Mouse (Mus musculus) G1E (cell line): ENCODE measurements around the gene Itga11. TPM values are rescaled to one million over a fixed set of nuclear protein-coding genes. Genes with fewer than 3 reads are reported as not detected.
A peak's percentile ranks its signal among the peaks of the same experiment; 100 is the strongest.

ENCODE experiments used
- ATAC-seq: 2 replicates; pipeline ENCODE4 v1.8.0; 2016; ENCODE audit warnings: mild to moderate bottlenecking; ENCODE audit not compliant: insufficient number of reproducible peaks, poor library complexity, low FRiP score, severe bottlenecking; ENCODE audit errors: extremely low read depth
- DNase-seq: peaks from one replicate; pipeline ENCODE4 v3.0.0; 2012; ENCODE audit warnings: low spot score
- H3K27me3 ChIP-seq: 2 replicates; pipeline ENCODE4 v1.6.1; 2012; ENCODE audit warnings: mild to moderate bottlenecking, low read length, inconsistent platforms; ENCODE audit not compliant: insufficient read depth
- H3K36me3 ChIP-seq: replicated peaks from 2 replicates; pipeline ENCODE3; 2012; ENCODE audit warnings: mild to moderate bottlenecking, inconsistent platforms
- H3K4me1 ChIP-seq: 2 replicates; pipeline ENCODE4 v1.6.1; 2012; ENCODE audit warnings: low read depth, low read length, inconsistent platforms, mixed read lengths; ENCODE audit not compliant: insufficient read depth
- H3K4me3 ChIP-seq: 2 replicates; pipeline ENCODE4 v1.5.1; 2012; ENCODE audit warnings: low read depth, mild to moderate bottlenecking, inconsistent platforms, low read length, moderate library complexity, mixed read lengths
- H3K9me3 ChIP-seq: replicated peaks from 2 replicates; pipeline ENCODE4 v1.6.1; 2012; ENCODE audit warnings: inconsistent platforms
- CTCF ChIP-seq: IDR thresholded peaks from 2 replicates; pipeline ENCODE4 v1.5.1; 2012; ENCODE audit warnings: low read depth, low read length, inconsistent platforms, mixed read lengths
- GATA1 ChIP-seq: IDR thresholded peaks from 2 replicates; pipeline ENCODE4 v1.6.1; 2012; ENCODE audit warnings: borderline replicate concordance, low read length, inconsistent platforms, mixed read lengths
- GATA2 ChIP-seq: IDR thresholded peaks from 2 replicates; pipeline ENCODE4 v1.6.1; 2012; ENCODE audit warnings: low read depth, low read length, inconsistent platforms, borderline replicate concordance
- POLR2AphosphoS5 ChIP-seq: IDR thresholded peaks from 2 replicates; pipeline ENCODE4 v1.6.1; 2012; ENCODE audit warnings: low read depth, low read length, inconsistent platforms; ENCODE audit not compliant: insufficient replicate concordance
- TAL1 ChIP-seq: conservative IDR thresholded peaks from 2 replicates; pipeline ENCODE4 v1.6.1; 2012; ENCODE audit warnings: low read depth, low read length, inconsistent platforms, mixed read lengths
- polyA plus RNA-seq: library from polyadenylated mRNA; stranded (reverse); fragments of >175 nt; gene quantifications from 2 replicates; pipeline ENCODE4 v1.2.3, GENCODE M21; 2012
- total RNA-seq, 2 experiments: library from RNA; stranded (forward) in 1 of 2; stranded (reverse) in 1 of 2; fragments of 200-1000 nt in 1 of 2; fragments of >200 nt in 1 of 2; fragmentation: Nextera tagmentation in 1 of 2; gene quantifications; 2 replicates each; pipeline ENCODE4 v1.2.3; 2014 to 2017

Itga11 gene
- total and polyA plus RNA-seq, 3 experiments, result not detected

GRCm38 (mm10) chr9:62744558-62745275 is 67.1 kb downstream of the Itga11 start:
- TF ChIP-seq POLR2AphosphoS5, result no peak
- peak; percentile 63 for TF ChIP-seq CTCF
- no peak for TF ChIP-seq GATA1
- TF ChIP-seq TAL1, result no peak
- no peak for TF ChIP-seq GATA2
- H3K27me3 ChIP-seq, result peaks cover 31% of the 10 kb centered on the region
- no peak for ATAC-seq

GRCm38 (mm10) chr9:62746646-62747045 is 69.0 kb downstream of the Itga11 start:
- peaks cover 35% of the 10 kb centered on the region for H3K27me3 ChIP-seq
- no peak for ATAC-seq

More at GRCm38 (mm10) chr9:62744558-62745275, 67.1 kb downstream of the Itga11 start:
- peak; percentile 58 for DNase-seq
- Histone ChIP-seq H3K36me3 (no peaks in the 10 kb centered on the region), H3K4me3 (no peak overlapping the region), H3K9me3 (peaks cover 5% of the 10 kb centered on the region; the same call in 1 of the 2 replicates), H3K4me1 (no peaks in the 10 kb centered on the region)

GRCm38 (mm10) chr9:62749666-62750065 is 72.0 kb downstream of the Itga11 start:
- ATAC-seq, result no peak
- H3K9me3 ChIP-seq, result peaks cover 5% of the 10 kb centered on the region; the same call in 1 of the 2 replicates

More at GRCm38 (mm10) chr9:62746646-62747045, 69.0 kb downstream of the Itga11 start:
- no peak for TF ChIP-seq POLR2AphosphoS5
- DNase-seq, result no peak
- no peaks in the 10 kb centered on the region for H3K36me3 ChIP-seq
- H3K4me3 ChIP-seq, result no peak overlapping the region
- H3K9me3 ChIP-seq, result peaks cover 5% of the 10 kb centered on the region; the same call in 1 of the 2 replicates
- no peaks in the 10 kb centered on the region for H3K4me1 ChIP-seq

GRCm38 (mm10) chr9:62750381-62750780 is 72.8 kb downstream of the Itga11 start:
- DNase-seq (no peak), ATAC-seq (no peak)
- Histone ChIP-seq H3K27me3 (peaks cover 37% of the 10 kb centered on the region), H3K9me3 (peaks cover 5% of the 10 kb centered on the region; the same call in 1 of the 2 replicates), H3K4me3 (no peak overlapping the region), H3K36me3 (no peaks in the 10 kb centered on the region), H3K4me1 (no peaks in the 10 kb centered on the region)
- TF ChIP-seq CTCF, result no peak
- no peak for TF ChIP-seq GATA2
- TF ChIP-seq POLR2AphosphoS5, result no peak
- TF ChIP-seq GATA1, result no peak
- no peak for TF ChIP-seq TAL1

More at GRCm38 (mm10) chr9:62749666-62750065, 72.0 kb downstream of the Itga11 start:
- H3K4me3 ChIP-seq, result no peak overlapping the region
- no peaks in the 10 kb centered on the region for H3K36me3 ChIP-seq
- no peak for DNase-seq
- no peak for TF ChIP-seq GATA1
- no peak for TF ChIP-seq POLR2AphosphoS5
- TF ChIP-seq TAL1, result no peak
- no peak for TF ChIP-seq GATA2
- TF ChIP-seq CTCF, result no peak
- H3K4me1 ChIP-seq, result no peaks in the 10 kb centered on the region
- H3K27me3 ChIP-seq, result peaks cover 34% of the 10 kb centered on the region

- Histone ChIP-seq H3K9me3 (no peaks in the 10 kb centered on the region), H3K36me3 (no peaks in the 10 kb centered on the region), H3K4me1 (0 out of 2 replicates have a peak, but pooled peaks cover 2% of the 10 kb centered on the region), H3K27me3 (peaks cover 37% of the 10 kb centered on the region), H3K4me3 (no peak overlapping the region)
- DNase-seq (no peak), ATAC-seq (no peak)
- TF ChIP-seq GATA2, result no peak
- no peak for TF ChIP-seq POLR2AphosphoS5
- TF ChIP-seq CTCF, result no peak
- TF ChIP-seq GATA1, result no peak
- no peak for TF ChIP-seq TAL1
Observed at GRCm38 (mm10) chr9:62758288-62758687, 80.7 kb downstream of the Itga11 start.

- Histone ChIP-seq H3K27me3 (peaks cover 41% of the 10 kb centered on the region), H3K9me3 (no peaks in the 10 kb centered on the region), H3K4me3 (no peak overlapping the region), H3K4me1 (0 out of 2 replicates have a peak, but pooled peaks cover 2% of the 10 kb centered on the region), H3K36me3 (no peaks in the 10 kb centered on the region)
- DNase-seq, result no peak
- no peak for ATAC-seq
- TF ChIP-seq GATA2 (no peak), TAL1 (no peak), GATA1 (no peak), POLR2AphosphoS5 (no peak), CTCF (no peak)
Observed at GRCm38 (mm10) chr9:62759601-62760000, 82.0 kb downstream of the Itga11 start.
